Mouse (Mus musculus): ENCODE measurements at regions not wholly inside any gene's neighbourhood (a gene's known extent, or its start where the extent isn't known, plus 50 kb on each side); places are given as distances from the start of the nearest gene placed in this dataset.

- ATAC-seq (ENCODE audit: insufficient number of reproducible peaks, insufficient read depth, low FRiP score, low read depth), result no peak
- no peak overlapping the region for H3K4me3 ChIP-seq (ENCODE audit: low read depth, low read length)
- peak overlapping the region; percentile 12; the same call in 1 of the 2 replicates for H3K4me2 ChIP-seq (replicated peaks; ENCODE audit: low read depth, low read length)
These were observed 157.2 kb downstream of the Drd1 start for GRCm38 (mm10) chr13:53898351-53898750.

GRCm38 (mm10) chr13:53897176-53897575, 158.3 kb downstream of the Drd1 start:
- H3K4me3 ChIP-seq (ENCODE audit: low read depth, low read length), result no peak overlapping the region
- no peaks in the 10 kb centered on the region for H3K9me3 ChIP-seq (ENCODE audit: control insufficient read depth, low read depth, low read length)
- no peak for ATAC-seq (ENCODE audit: insufficient number of reproducible peaks, insufficient read depth, low FRiP score, low read depth)
- no peak overlapping the region for H3K27ac ChIP-seq (ENCODE audit: low read length)
- H3K36me3 ChIP-seq (ENCODE audit: control insufficient read depth, insufficient read depth, low read length), result no peaks in the 10 kb centered on the region
- H3K4me1 ChIP-seq (ENCODE audit: control insufficient read depth, insufficient read depth, low read length), result no peaks in the 10 kb centered on the region
- H3K9ac ChIP-seq (replicated peaks; ENCODE audit: low read depth, low read length), result no peak overlapping the region
- 85% methylated on average over 2 of the region's 2 CpGs for WGBS
- no peaks in the 10 kb centered on the region for H3K27me3 ChIP-seq (ENCODE audit: control insufficient read depth, insufficient read depth, low read length)
- no peak overlapping the region for H3K4me2 ChIP-seq (replicated peaks; ENCODE audit: low read depth, low read length)

More at GRCm38 (mm10) chr13:53898351-53898750, 157.2 kb downstream of the Drd1 start:
- Histone ChIP-seq H3K9me3 (ENCODE audit: control insufficient read depth, low read depth, low read length) (no peaks in the 10 kb centered on the region), H3K4me1 (ENCODE audit: control insufficient read depth, insufficient read depth, low read length) (no peaks in the 10 kb centered on the region), H3K36me3 (ENCODE audit: control insufficient read depth, insufficient read depth, low read length) (no peaks in the 10 kb centered on the region), H3K27ac (ENCODE audit: low read length) (no peak overlapping the region), H3K27me3 (ENCODE audit: control insufficient read depth, insufficient read depth, low read length) (no peaks in the 10 kb centered on the region), H3K9ac (replicated peaks; ENCODE audit: low read depth, low read length) (no peak overlapping the region)
- 47% methylated on average over 10 of the region's 10 CpGs for WGBS

GRCm38 (mm10) chr13:53888411-53888810, 167.1 kb downstream of the Drd1 start:
- 80% methylated on average over 3 of the region's 3 CpGs for WGBS
- Histone ChIP-seq H3K27ac (ENCODE audit: low read length) (no peak overlapping the region), H3K9me3 (ENCODE audit: control insufficient read depth, low read depth, low read length) (no peaks in the 10 kb centered on the region), H3K27me3 (ENCODE audit: control insufficient read depth, insufficient read depth, low read length) (no peaks in the 10 kb centered on the region), H3K4me3 (ENCODE audit: low read depth, low read length) (no peak overlapping the region), H3K4me2 (replicated peaks; ENCODE audit: low read depth, low read length) (no peak overlapping the region), H3K4me1 (ENCODE audit: control insufficient read depth, insufficient read depth, low read length) (no peaks in the 10 kb centered on the region), H3K36me3 (ENCODE audit: control insufficient read depth, insufficient read depth, low read length) (no peaks in the 10 kb centered on the region), H3K9ac (replicated peaks; ENCODE audit: low read depth, low read length) (no peak overlapping the region)
- no peak for ATAC-seq (ENCODE audit: insufficient number of reproducible peaks, insufficient read depth, low FRiP score, low read depth)

- no peak for ATAC-seq (ENCODE audit: insufficient number of reproducible peaks, insufficient read depth, low FRiP score, low read depth)
- Histone ChIP-seq H3K27me3 (ENCODE audit: control insufficient read depth, insufficient read depth, low read length) (no peaks in the 10 kb centered on the region), H3K4me3 (ENCODE audit: low read depth, low read length) (no peak overlapping the region), H3K4me2 (replicated peaks; ENCODE audit: low read depth, low read length) (no peak overlapping the region), H3K9me3 (ENCODE audit: control insufficient read depth, low read depth, low read length) (no peaks in the 10 kb centered on the region), H3K27ac (ENCODE audit: low read length) (no peak overlapping the region), H3K36me3 (ENCODE audit: control insufficient read depth, insufficient read depth, low read length) (no peaks in the 10 kb centered on the region), H3K9ac (replicated peaks; ENCODE audit: low read depth, low read length) (no peak overlapping the region), H3K4me1 (ENCODE audit: control insufficient read depth, insufficient read depth, low read length) (no peaks in the 10 kb centered on the region)
- 81% methylated on average over 10 of the region's 10 CpGs for WGBS
These were observed 169.7 kb downstream of the Drd1 start for GRCm38 (mm10) chr13:53885756-53886155.

- H3K4me3 ChIP-seq (ENCODE audit: low read depth, low read length), result no peak overlapping the region
- no peaks in the 10 kb centered on the region for H3K9me3 ChIP-seq (ENCODE audit: control insufficient read depth, low read depth, low read length)
- no peaks in the 10 kb centered on the region for H3K27me3 ChIP-seq (ENCODE audit: control insufficient read depth, insufficient read depth, low read length)
- no peak overlapping the region for H3K4me2 ChIP-seq (replicated peaks; ENCODE audit: low read depth, low read length)
- no peaks in the 10 kb centered on the region for H3K4me1 ChIP-seq (ENCODE audit: control insufficient read depth, insufficient read depth, low read length)
- 86% methylated on average over 6 of the region's 6 CpGs for WGBS
- H3K36me3 ChIP-seq (ENCODE audit: control insufficient read depth, insufficient read depth, low read length), result no peaks in the 10 kb centered on the region
- no peak for ATAC-seq (ENCODE audit: insufficient number of reproducible peaks, insufficient read depth, low FRiP score, low read depth)
- no peak overlapping the region for H3K27ac ChIP-seq (ENCODE audit: low read length)
- no peak overlapping the region for H3K9ac ChIP-seq (replicated peaks; ENCODE audit: low read depth, low read length)
These were observed 172.3 kb downstream of the Drd1 start for GRCm38 (mm10) chr13:53883206-53883605.

GRCm38 (mm10) chr13:53880466-53881250, 174.8 kb downstream of the Drd1 start:
- H3K4me1 ChIP-seq (ENCODE audit: control insufficient read depth, insufficient read depth, low read length), result no peaks in the 10 kb centered on the region
- no peak overlapping the region for H3K4me2 ChIP-seq (replicated peaks; ENCODE audit: low read depth, low read length)
- no peaks in the 10 kb centered on the region for H3K9me3 ChIP-seq (ENCODE audit: control insufficient read depth, low read depth, low read length)
- no peak for ATAC-seq (ENCODE audit: insufficient number of reproducible peaks, insufficient read depth, low FRiP score, low read depth)
- H3K27me3 ChIP-seq (ENCODE audit: control insufficient read depth, insufficient read depth, low read length), result no peaks in the 10 kb centered on the region
- H3K4me3 ChIP-seq (ENCODE audit: low read depth, low read length), result no peak overlapping the region
- H3K36me3 ChIP-seq (ENCODE audit: control insufficient read depth, insufficient read depth, low read length), result no peaks in the 10 kb centered on the region
- no peak overlapping the region for H3K27ac ChIP-seq (ENCODE audit: low read length)
- no peak overlapping the region for H3K9ac ChIP-seq (replicated peaks; ENCODE audit: low read depth, low read length)
- 62% methylated on average over 10 of the region's 10 CpGs for WGBS

- no peak overlapping the region for H3K4me3 ChIP-seq (ENCODE audit: low read depth, low read length)
- no peaks in the 10 kb centered on the region for H3K9me3 ChIP-seq (ENCODE audit: control insufficient read depth, low read depth, low read length)
- H3K27me3 ChIP-seq (ENCODE audit: control insufficient read depth, insufficient read depth, low read length), result no peaks in the 10 kb centered on the region
- H3K4me2 ChIP-seq (replicated peaks; ENCODE audit: low read depth, low read length), result no peak overlapping the region
- H3K36me3 ChIP-seq (ENCODE audit: control insufficient read depth, insufficient read depth, low read length), result no peaks in the 10 kb centered on the region
- H3K27ac ChIP-seq (ENCODE audit: low read length), result no peak overlapping the region
- no peak overlapping the region for H3K9ac ChIP-seq (replicated peaks; ENCODE audit: low read depth, low read length)
- 81% methylated on average over 4 of the region's 4 CpGs for WGBS
- ATAC-seq (ENCODE audit: insufficient number of reproducible peaks, insufficient read depth, low FRiP score, low read depth), result no peak
- no peaks in the 10 kb centered on the region for H3K4me1 ChIP-seq (ENCODE audit: control insufficient read depth, insufficient read depth, low read length)
These were observed 180.0 kb downstream of the Drd1 start for GRCm38 (mm10) chr13:53875546-53875945.

GRCm38 (mm10) chr13:53865323-53865722, 190.2 kb downstream of the Drd1 start:
- H3K27me3 ChIP-seq (ENCODE audit: control insufficient read depth, insufficient read depth, low read length), result no peaks in the 10 kb centered on the region
- H3K4me3 ChIP-seq (ENCODE audit: low read depth, low read length), result no peak overlapping the region
- no peak overlapping the region for H3K27ac ChIP-seq (ENCODE audit: low read length)
- ATAC-seq (ENCODE audit: insufficient number of reproducible peaks, insufficient read depth, low FRiP score, low read depth), result no peak
- H3K4me1 ChIP-seq (ENCODE audit: control insufficient read depth, insufficient read depth, low read length), result no peaks in the 10 kb centered on the region
- no peak overlapping the region for H3K4me2 ChIP-seq (replicated peaks; ENCODE audit: low read depth, low read length)
- no peak overlapping the region for H3K9ac ChIP-seq (replicated peaks; ENCODE audit: low read depth, low read length)
- 75% methylated on average over 5 of the region's 5 CpGs for WGBS
- no peaks in the 10 kb centered on the region for H3K36me3 ChIP-seq (ENCODE audit: control insufficient read depth, insufficient read depth, low read length)
- H3K9me3 ChIP-seq (ENCODE audit: control insufficient read depth, low read depth, low read length), result no peaks in the 10 kb centered on the region

- H3K4me1 ChIP-seq (ENCODE audit: control insufficient read depth, insufficient read depth, low read length), result no peaks in the 10 kb centered on the region
- H3K27ac ChIP-seq (ENCODE audit: low read length), result no peak overlapping the region
- no peaks in the 10 kb centered on the region for H3K9me3 ChIP-seq (ENCODE audit: control insufficient read depth, low read depth, low read length)
- H3K4me3 ChIP-seq (ENCODE audit: low read depth, low read length), result no peak overlapping the region
- ATAC-seq (ENCODE audit: insufficient number of reproducible peaks, insufficient read depth, low FRiP score, low read depth), result no peak
- no peaks in the 10 kb centered on the region for H3K36me3 ChIP-seq (ENCODE audit: control insufficient read depth, insufficient read depth, low read length)
- H3K4me2 ChIP-seq (replicated peaks; ENCODE audit: low read depth, low read length), result no peak overlapping the region
- H3K9ac ChIP-seq (replicated peaks; ENCODE audit: low read depth, low read length), result no peak overlapping the region
- 32% methylated on average over 4 of the region's 4 CpGs for WGBS
- H3K27me3 ChIP-seq (ENCODE audit: control insufficient read depth, insufficient read depth, low read length), result no peaks in the 10 kb centered on the region
These were observed 193.2 kb downstream of the Drd1 start for GRCm38 (mm10) chr13:53862336-53862735.
